In genomic region chr15:72201791-72202190, GRCm38 (mm10) we compare ENCODE assay signal across 24 mouse cellular contexts.
DNase-seq lines count a peak whose midpoint lies in the region; ATAC-seq and TF ChIP-seq lines count a peak whose summit lies in the region.
"Had no signal": no experiment of that assay in that cellular context is flagged by ENCODE, and none has a peak within 500 bp of the region (broad histone marks: within the 10 kb centered on the region; RNA-seq: fewer than 3 reads in every experiment).

No protein-coding gene starts in this region.

- 54% methylated on average over 1 of the region's 1 CpGs for WGBS in cerebellum, adult 2 months
- WGBS in lung, adult 2 months = 18% methylated on average over 1 of the region's 1 CpGs

- ATAC-seq in cerebellum, adult (ENCODE audit: insufficient number of reproducible peaks, low FRiP score, low TSS enrichment) = no peak
- ATAC-seq: forebrain, embryonic 14.5 days; hindbrain, postnatal 0 days had no signal

- no peak overlapping the region for H3K4me3 ChIP-seq in cerebellum, adult 2 months (replicated peaks; ENCODE audit: insufficient read depth, low read depth, low read length)
- no peak overlapping the region for H3K4me3 ChIP-seq in lung, adult 2 months (replicated peaks; ENCODE audit: extremely low read depth, low read depth, low read length)
- H3K4me3 ChIP-seq: embryonic facial prominence, embryonic 15.5 days; erythroblast, embryonic 14.5 days; forebrain, embryonic 10.5 days; gastrocnemius, adult 2 months; heart, embryonic 10.5 days; heart, embryonic 15.5 days; hindbrain, embryonic 13.5 days had no signal

- peak; percentile 35 for DNase-seq in cerebellum, adult 11-12 months
- DNase-seq in MN1 (ENCODE audit: low spot score) = peak; percentile 62
- peak; percentile 43 to 79 for DNase-seq in cerebellum, adult 2 months
- DNase-seq in cerebellum, postnatal 10 days = peak; percentile 75 to 83
- no peak for DNase-seq in right cerebral cortex, adult 2 months (ENCODE audit: low spot score in 2 of 2)
- DNase-seq in lung, postnatal 14 days = no peak
- DNase-seq in lung, adult 2 months = no peak
- DNase-seq: adrenal gland, adult 2 months; adrenal gland, postnatal 25 days; embryo, embryonic 11 days; gastrocnemius, adult 2 months; gastrocnemius, postnatal 25 days; heart, postnatal 14 days; kidney, adult 11 months had no signal

- no peak overlapping the region for H3K27ac ChIP-seq in cerebellum, adult 2 months (ENCODE audit: insufficient read depth, low read length)
- H3K27ac ChIP-seq: embryonic facial prominence, embryonic 15.5 days; forebrain, embryonic 10.5 days; gastrocnemius, adult 2 months; heart, embryonic 10.5 days; heart, embryonic 15.5 days; hindbrain, embryonic 13.5 days; hindbrain, postnatal 0 days had no signal

- H3K27me3 ChIP-seq in cerebellum, adult 2 months (ENCODE audit: control insufficient read depth, insufficient read depth, low read length) = no peaks in the 10 kb centered on the region
- H3K27me3 ChIP-seq: CH12.LX; embryonic facial prominence, embryonic 15.5 days; heart, embryonic 15.5 days; hindbrain, embryonic 13.5 days had no signal

- no peak for TF ChIP-seq CTCF in cerebellum, adult 2 months (IDR thresholded peaks at IDR 0.05; ENCODE audit: borderline replicate concordance, insufficient read depth, low read depth, low read length)
- no peak for TF ChIP-seq CTCF in lung, adult 2 months (IDR thresholded peaks at IDR 0.05; ENCODE audit: insufficient read depth, low read length)

- no peak for TF ChIP-seq POLR2A in cerebellum, adult 2 months (IDR thresholded peaks at IDR 0.05; ENCODE audit: borderline replicate concordance, insufficient read depth, low read length)
- no peak for TF ChIP-seq POLR2A in lung, adult 2 months (IDR thresholded peaks at IDR 0.05; ENCODE audit: borderline replicate concordance, extremely low read depth, low read depth, low read length)

- peaks cover 6% of the 10 kb centered on the region; the same call in 1 of the 2 replicates for H3K4me1 ChIP-seq in cerebellum, adult 2 months (ENCODE audit: control insufficient read depth, insufficient read depth, low read length)
- no peaks in the 10 kb centered on the region for H3K4me1 ChIP-seq in lung, adult 2 months (ENCODE audit: control insufficient read depth, insufficient read depth, low read length)
- H3K4me1 ChIP-seq: embryonic facial prominence, embryonic 15.5 days; forebrain, embryonic 10.5 days; heart, embryonic 10.5 days; heart, embryonic 15.5 days had no signal

Comparison
In these comparisons a context has a peak if more than half of its experiments do, and no peak if none do; other contexts are left out.
1. DNase-seq: peak in cerebellum, adult 11-12 months (single experiment), MN1 (single experiment), cerebellum, adult 2 months (2 of 2) and cerebellum, postnatal 10 days (2 of 2); none in right cerebral cortex, adult 2 months (0 of 2), lung, postnatal 14 days (single experiment) and lung, adult 2 months (single experiment).